Mouse (Mus musculus): ENCODE results near the gene Zscan4e. TPM values are rescaled to one million over a fixed set of nuclear protein-coding genes. Genes with fewer than 3 reads are reported as not detected.
"Not testable (repeated sequence)": the region's sequence is repeated elsewhere in the genome, so short reads cannot be mapped to it uniquely, and the experiment has no call there.

Zscan4e gene
- total RNA-seq (2021): not detected
- long read RNA-seq, experiment 1: 0 reads
- long read RNA-seq, experiment 2: 0 reads

DNA sequence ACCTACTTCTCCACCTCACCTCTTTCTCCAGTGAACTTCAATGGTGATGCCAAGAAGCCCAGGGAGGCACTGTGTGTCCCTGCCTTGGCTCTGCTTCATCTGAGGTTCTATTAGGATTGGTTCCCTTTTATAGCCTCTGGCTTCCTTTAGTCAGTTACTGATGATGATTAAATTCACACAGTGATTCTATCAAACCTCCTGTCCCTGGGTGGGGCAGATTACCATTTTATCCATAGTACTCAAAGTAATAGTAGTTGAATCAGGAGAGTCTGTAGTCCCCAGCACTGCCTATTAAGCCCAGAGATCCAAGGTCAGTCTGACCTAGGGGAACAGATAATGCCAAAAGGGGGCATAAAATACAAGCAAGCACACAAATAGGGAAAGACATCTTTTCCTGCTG lies at the start of gene Zscan4e:
Gene Zscan4e (minus strand): TSS at position 101 of the 400 bp plus-strand sequence.
- DNase-seq (ENCODE audit: low spot score in 2 of 2): not testable (repeated sequence)

Small RNA genes within 50 kb of the gene (microRNA-seq; reads per million reads assigned to microRNA genes)
- gene Gm23087 (0 reads per million in 2 experiments), gene Gm26248 (0 reads per million in 2 experiments)

Other genes starting within 250 kb of the Zscan4e start
- not detected for gene Zscan4-ps1, start 241.0 kb downstream of the Zscan4e start, total RNA-seq (2021)
- gene Zscan4d, start 144.5 kb downstream of the Zscan4e start, total RNA-seq (2021): not detected
- gene Zscan4f, start 87.2 kb upstream of the Zscan4e start, total RNA-seq (2021): not detected
- not detected for gene Zscan4-ps2, start 203.6 kb upstream of the Zscan4e start, total RNA-seq (2021)

All from left cerebral cortex, adult 18-20 months (tissue).